Mouse (Mus musculus) kidney, postnatal 0 days (tissue): ENCODE measurements around the gene Plod1. TPM values are rescaled to one million over a fixed set of nuclear protein-coding genes. Genes with fewer than 3 reads are reported as not detected.
"Not testable (repeated sequence)": the region's sequence is repeated elsewhere in the genome, so short reads cannot be mapped to it uniquely, and the experiment has no call there.

Experiments used
- ATAC-seq: fragments of 200-750 bp; cut with Nextera tagmentation; replicated peaks from 2 replicates; pipeline ENCODE4 v1.8.0; 2017; ENCODE audit warnings: low read depth, moderate number of reproducible peaks, moderate TSS enrichment, moderate library complexity; ENCODE audit not compliant: low FRiP score
- DNase-seq: peaks from one replicate; pipeline ENCODE4 v3.0.0-alpha.2; 2016; ENCODE audit warnings: low spot score
- H3K27ac ChIP-seq: fragments of 300-500 bp; sonication (generic); 2 replicates; pipeline ENCODE4 v1.5.1; 2014; ENCODE audit warnings: mild to moderate bottlenecking
- H3K27me3 ChIP-seq: fragments of 300-500 bp; sonication (generic); 2 replicates; pipeline ENCODE4 v1.6.1; 2014; ENCODE audit warnings: low read length, mixed read lengths; ENCODE audit not compliant: insufficient read depth
- H3K36me3 ChIP-seq: fragments of 300-500 bp; sonication (generic); 2 replicates; pipeline ENCODE4 v1.6.1; 2014; ENCODE audit warnings: low read length, mixed read lengths; ENCODE audit not compliant: insufficient read depth
- H3K4me1 ChIP-seq: fragments of 300-500 bp; sonication (generic); replicated peaks from 2 replicates; pipeline ENCODE4 v1.6.1; 2014; ENCODE audit warnings: antibody characterized with exemption, low read length, mixed read lengths; ENCODE audit not compliant: insufficient read depth
- H3K4me2 ChIP-seq: fragments of 300-500 bp; sonication (generic); 2 replicates; pipeline ENCODE4 v1.6.1; 2014; ENCODE audit warnings: mild to moderate bottlenecking, low read length, moderate library complexity, mixed read lengths
- H3K4me3 ChIP-seq: fragments of 300-500 bp; sonication (generic); replicated peaks from 2 replicates; pipeline ENCODE4 v1.5.1; 2014; ENCODE audit warnings: low read depth, low read length
- H3K9ac ChIP-seq: fragments of 300-500 bp; sonication (generic); 2 replicates; pipeline ENCODE4 v1.6.1; 2014; ENCODE audit warnings: low read depth, low read length
- H3K9me3 ChIP-seq: fragments of 300-500 bp; sonication (generic); replicated peaks from 2 replicates; pipeline ENCODE4 v1.6.1; 2016; ENCODE audit warnings: low read length, inconsistent platforms, mixed read lengths
- CTCF ChIP-seq: IDR thresholded peaks from 2 replicates; pipeline ENCODE4 v1.5.1; 2016; ENCODE audit warnings: antibody characterized with exemption, low read depth, mild to moderate bottlenecking, moderate library complexity
- WGBS: fragments of 180-500 bp; shearing (Covaris S2); extraction: QIAGEN DNeasy Blood & Tissue Kit; methylation state at CpG from one replicate; pipeline ENCODE4 v1.1.7; 2014; 5-methylcytosine and 5-hydroxymethylcytosine counted together
- polyA plus RNA-seq: library from polyadenylated mRNA; unstranded; fragments of >200 nt; fragmentation: Nextera tagmentation; extraction: Ambion mirVana; gene quantifications from 2 replicates; pipeline ENCODE4 v1.2.1, GENCODE M21; 2015

Plod1 gene
- polyA plus RNA-seq, 1 experiment from 2014 or later: 38.1 TPM

GRCm38 (mm10) chr4:147879456-147879855 is 57.1 kb downstream of the Plod1 start:
- ATAC-seq: peak; percentile 8; the same call in 1 of the 2 replicates
- TF ChIP-seq CTCF: no peak
- WGBS: 71% methylated on average over 2 of the region's 2 CpGs

GRCm38 (mm10) chr4:147878537-147878936 is 58.0 kb downstream of the Plod1 start:
- Histone ChIP-seq H3K9me3 (no peaks in the 10 kb centered on the region), H3K9ac (no peak overlapping the region), H3K4me2 (no peak overlapping the region), H3K27ac (no peak overlapping the region), H3K36me3 (peaks cover 55% of the 10 kb centered on the region), H3K4me1 (no peaks in the 10 kb centered on the region), H3K4me3 (no peak overlapping the region), H3K27me3 (no peaks in the 10 kb centered on the region)
- WGBS: 95% methylated on average over 9 of the region's 9 CpGs
- ATAC-seq (no peak; the same call in 1 of the 2 replicates), DNase-seq (no peak)
- no peak for TF ChIP-seq CTCF

More at GRCm38 (mm10) chr4:147879456-147879855, 57.1 kb downstream of the Plod1 start:
- no peak for DNase-seq
- Histone ChIP-seq H3K27ac (no peak overlapping the region), H3K4me3 (no peak overlapping the region), H3K36me3 (peaks cover 64% of the 10 kb centered on the region), H3K9ac (no peak overlapping the region), H3K4me2 (no peak overlapping the region), H3K9me3 (no peaks in the 10 kb centered on the region), H3K27me3 (no peaks in the 10 kb centered on the region), H3K4me1 (no peaks in the 10 kb centered on the region)

GRCm38 (mm10) chr4:147875852-147876575 is 60.6 kb downstream of the Plod1 start:
- H3K4me1 ChIP-seq: no peaks in the 10 kb centered on the region
- H3K9me3 ChIP-seq: no peaks in the 10 kb centered on the region
- H3K4me3 ChIP-seq: no peak overlapping the region
- H3K27me3 ChIP-seq: no peaks in the 10 kb centered on the region
- 85% methylated on average over 4 of the region's 4 CpGs for WGBS
- peaks cover 44% of the 10 kb centered on the region for H3K36me3 ChIP-seq
- ATAC-seq (no peak), DNase-seq (no peak)
- H3K27ac ChIP-seq: no peak overlapping the region
- no peak for TF ChIP-seq CTCF
- H3K4me2 ChIP-seq: no peak overlapping the region
- no peak overlapping the region for H3K9ac ChIP-seq

- no peaks in the 10 kb centered on the region for H3K9me3 ChIP-seq
- no peak overlapping the region for H3K27ac ChIP-seq
- DNase-seq (no peak), ATAC-seq (no peak)
- 5% methylated on average over 5 of the region's 5 CpGs for WGBS
- H3K4me3 ChIP-seq: peak overlapping the region; percentile 88
- peaks cover 19% of the 10 kb centered on the region for H3K4me1 ChIP-seq
- peaks cover 20% of the 10 kb centered on the region; the same call in 1 of the 2 replicates for H3K36me3 ChIP-seq
- no peaks in the 10 kb centered on the region for H3K27me3 ChIP-seq
- TF ChIP-seq CTCF: no peak
- peak overlapping the region; percentile 62 for H3K4me2 ChIP-seq
- peak overlapping the region; percentile 48 for H3K9ac ChIP-seq
Measured at GRCm38 (mm10) chr4:147869238-147869637, 67.3 kb downstream of the Plod1 start.

- Histone ChIP-seq H3K4me1 (peaks cover 19% of the 10 kb centered on the region), H3K4me2 (peak within 1 kb of the TSS; percentile 84), H3K27me3 (no peaks in the 10 kb centered on the region), H3K27ac (peak within 1 kb of the TSS; percentile 91), H3K9ac (peak within 1 kb of the TSS; percentile 79), H3K9me3 (no peaks in the 10 kb centered on the region), H3K36me3 (peaks cover 20% of the 10 kb centered on the region; the same call in 1 of the 2 replicates), H3K4me3 (peak within 1 kb of the TSS; percentile 88)
- DNase-seq (peak; percentile 100), ATAC-seq (peak; percentile 99)
- peak; percentile 41 for TF ChIP-seq CTCF
- 0% methylated on average over 29 of the region's 30 CpGs for WGBS
Measured at GRCm38 (mm10) chr4:147868450-147869031, 68.0 kb downstream of the Plod1 start, which contains the start of the genes Miip and Fv1. Gene Miip, minus strand, starts transcription at chr4:147868816. Gene Fv1, plus strand, starts transcription at chr4:147868979.

GRCm38 (mm10) chr4:147867563-147868449 is 68.8 kb downstream of the Plod1 start:
- DNase-seq (peak; percentile 52), ATAC-seq (no peak)
- peak overlapping the region; percentile 84 for H3K4me2 ChIP-seq
- no peaks in the 10 kb centered on the region for H3K27me3 ChIP-seq
- peaks cover 24% of the 10 kb centered on the region for H3K36me3 ChIP-seq
- TF ChIP-seq CTCF: peak; percentile 31; the same call in 1 of the 2 replicates
- H3K9me3 ChIP-seq: no peaks in the 10 kb centered on the region
- peak overlapping the region; percentile 88 for H3K4me3 ChIP-seq
- WGBS: 3% methylated on average over 22 of the region's 22 CpGs
- H3K4me1 ChIP-seq: peaks cover 19% of the 10 kb centered on the region
- peak overlapping the region; percentile 79 for H3K9ac ChIP-seq
- peak overlapping the region; percentile 91 for H3K27ac ChIP-seq

GRCm38 (mm10) chr4:147866793-147867192 is 69.8 kb downstream of the Plod1 start:
- peaks cover 31% of the 10 kb centered on the region for H3K36me3 ChIP-seq
- H3K4me3 ChIP-seq, H3K27ac ChIP-seq, ATAC-seq, H3K9ac ChIP-seq, H3K9me3 ChIP-seq, H3K27me3 ChIP-seq: not testable (repeated sequence)
- peak overlapping the region; percentile 84; the same call in 1 of the 2 replicates for H3K4me2 ChIP-seq
- peak; percentile 51 for DNase-seq
- H3K4me1 ChIP-seq: peaks cover 19% of the 10 kb centered on the region
- WGBS: 21% methylated on average over 3 of the region's 3 CpGs
